Mouse (Mus musculus) bone marrow, adult 2 months (tissue): ENCODE results near the gene Pgf. TPM values are rescaled to one million over a fixed set of nuclear protein-coding genes. Genes with fewer than 3 reads are reported as not detected.

Experiments
- H3K27ac ChIP-seq: fragments of 200-500 bp; 2 replicates; pipeline ENCODE4 v1.5.1; 2012; ENCODE audit warnings: low read depth, mild to moderate bottlenecking, control low read depth, inconsistent platforms, low read length; ENCODE audit not compliant: control insufficient read depth, poor library complexity, insufficient read depth
- H3K4me1 ChIP-seq: fragments of 200-500 bp; 2 replicates; pipeline ENCODE4 v1.6.1; 2011; ENCODE audit warnings: low read length; ENCODE audit not compliant: control insufficient read depth, insufficient read depth
- H3K4me3 ChIP-seq: fragments of 200-500 bp; replicated peaks from 2 replicates; pipeline ENCODE3; 2011; ENCODE audit warnings: mild to moderate bottlenecking, low read depth, low read length, control low read depth; ENCODE audit not compliant: control insufficient read depth
- CTCF ChIP-seq: fragments of 200-500 bp; IDR thresholded peaks from 2 replicates; pipeline ENCODE4 v1.5.1; 2011; ENCODE audit warnings: low read length, control low read depth; ENCODE audit not compliant: control insufficient read depth, insufficient read depth
- POLR2A ChIP-seq: fragments of 200-500 bp; IDR thresholded peaks from 2 replicates; pipeline ENCODE4 v1.6.1; 2011; ENCODE audit warnings: low read depth, mild to moderate bottlenecking, control low read depth, low read length, borderline replicate concordance; ENCODE audit not compliant: control insufficient read depth
- WGBS: fragments of 180-500 bp; shearing (Covaris S2); methylation state at CpG from one replicate; pipeline ENCODE4 v1.1.7; 2018; 5-methylcytosine and 5-hydroxymethylcytosine counted together
- polyA plus RNA-seq: library from polyadenylated mRNA; stranded (reverse); fragments of >200 nt; gene quantifications from 2 replicates; pipeline ENCODE4 v1.2.4, GENCODE M21; 2011; ENCODE audit warnings: low replicate concordance; ENCODE audit not compliant: missing spikeins, insufficient read depth, insufficient read length

Pgf gene
- polyA plus RNA-seq, 1 experiment = not detected

- H3K27ac ChIP-seq = no peak overlapping the region
- no peak for TF ChIP-seq CTCF
- 57% methylated on average over 8 of the region's 8 CpGs for WGBS
- H3K4me3 ChIP-seq = no peak overlapping the region
- no peaks in the 10 kb centered on the region for H3K4me1 ChIP-seq
These were observed 26.5 kb upstream of the Pgf start for GRCm38 (mm10) chr12:85204105-85204504.

DNA sequence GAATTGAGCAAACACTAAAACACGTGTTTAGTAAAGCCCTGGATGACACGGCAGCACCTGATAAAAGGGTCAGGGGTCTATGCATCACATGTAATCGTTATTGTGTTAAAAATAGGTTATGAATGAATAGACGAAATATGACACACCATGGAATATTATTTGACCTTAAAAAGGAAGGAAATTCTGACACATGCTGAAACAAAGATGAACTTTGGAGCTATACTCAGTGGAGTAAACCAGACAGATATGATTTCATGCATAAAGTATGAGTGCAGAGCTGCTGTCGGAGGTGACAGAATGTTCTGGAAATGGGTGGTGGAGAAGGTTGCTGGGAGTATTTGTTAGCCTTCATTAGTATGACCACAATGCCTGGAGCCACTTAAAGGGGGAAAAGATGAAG lies 26.1 kb upstream of the Pgf start:
- no peak overlapping the region for H3K4me3 ChIP-seq
- WGBS = 66% methylated on average over 5 of the region's 5 CpGs
- TF ChIP-seq CTCF (no peak), POLR2A (no peak)
- no peaks in the 10 kb centered on the region for H3K4me1 ChIP-seq
- H3K27ac ChIP-seq = no peak overlapping the region

- Histone ChIP-seq H3K4me1 (no peaks in the 10 kb centered on the region), H3K4me3 (no peak overlapping the region), H3K27ac (no peak overlapping the region)
- TF ChIP-seq CTCF (no peak), POLR2A (no peak)
- WGBS = 88% methylated on average over 7 of the region's 7 CpGs
These were observed 24.6 kb upstream of the Pgf start for GRCm38 (mm10) chr12:85202191-85202590.

GRCm38 (mm10) chr12:85201830-85202147 lies 24.2 kb upstream of the Pgf start:
- Histone ChIP-seq H3K4me1 (no peaks in the 10 kb centered on the region), H3K4me3 (no peak overlapping the region), H3K27ac (no peak overlapping the region)
- TF ChIP-seq CTCF (no peak), POLR2A (no peak)
- WGBS = 69% methylated on average over 2 of the region's 2 CpGs

GRCm38 (mm10) chr12:85200929-85201829 lies 23.6 kb upstream of the Pgf start:
- no peaks in the 10 kb centered on the region for H3K4me1 ChIP-seq
- H3K27ac ChIP-seq = no peak overlapping the region
- 50% methylated on average over 24 of the region's 24 CpGs for WGBS
- H3K4me3 ChIP-seq = no peak overlapping the region
- no peak for TF ChIP-seq CTCF
- TF ChIP-seq POLR2A = no peak

- no peak overlapping the region for H3K4me3 ChIP-seq
- TF ChIP-seq POLR2A = no peak
- TF ChIP-seq CTCF = no peak
- WGBS = 71% methylated on average over 1 of the region's 1 CpGs
- no peak overlapping the region for H3K27ac ChIP-seq
- H3K4me1 ChIP-seq = no peaks in the 10 kb centered on the region
These were observed 22.4 kb upstream of the Pgf start for GRCm38 (mm10) chr12:85199954-85200353.

DNA sequence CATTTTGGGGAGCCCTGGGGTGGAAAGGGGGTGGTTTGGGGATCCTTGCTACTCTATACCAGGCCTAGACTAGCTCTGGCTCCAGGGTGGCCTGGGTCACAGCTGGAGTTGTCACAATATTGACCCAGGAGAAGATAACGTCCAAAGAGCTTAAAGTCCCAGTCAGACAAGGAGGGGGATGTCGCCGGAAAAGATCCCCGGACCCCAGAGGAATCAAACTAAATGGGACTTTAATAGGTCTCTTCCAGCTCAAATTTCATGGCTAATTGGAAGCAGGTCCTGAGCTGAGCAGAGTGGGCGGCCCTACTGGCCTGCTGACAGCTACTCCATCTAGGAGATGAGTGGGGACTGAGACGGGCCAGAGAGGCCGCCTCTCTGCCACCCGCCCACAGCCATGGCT lies 20.3 kb upstream of the Pgf start:
- Histone ChIP-seq H3K4me1 (no peaks in the 10 kb centered on the region; the same call in 1 of the 2 replicates), H3K27ac (no peak overlapping the region), H3K4me3 (no peak overlapping the region)
- TF ChIP-seq POLR2A = no peak
- TF ChIP-seq CTCF = no peak
- WGBS = 82% methylated on average over 8 of the region's 8 CpGs

DNA sequence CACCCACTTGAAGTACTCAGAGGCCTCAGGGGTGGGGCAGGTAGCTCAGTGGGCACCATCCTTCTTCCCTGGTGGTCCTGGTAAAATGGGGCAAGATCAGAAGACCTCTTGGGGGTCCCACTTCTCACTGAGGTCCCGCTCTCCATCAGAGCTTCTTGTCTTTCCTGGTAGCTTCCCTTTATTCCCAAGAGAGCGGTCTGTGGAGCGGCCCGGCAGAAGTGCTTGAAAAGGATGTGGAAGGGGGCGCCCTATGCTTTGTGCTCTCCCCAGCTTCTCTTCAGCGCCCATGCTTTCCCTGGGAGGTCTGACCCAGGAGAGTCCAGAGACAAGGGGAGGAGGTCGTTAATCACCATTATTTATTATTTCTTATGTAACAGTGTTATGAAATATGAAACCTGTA lies 19.8 kb upstream of the Pgf start:
- 78% methylated on average over 7 of the region's 7 CpGs for WGBS
- TF ChIP-seq CTCF (no peak), POLR2A (no peak)
- no peaks in the 10 kb centered on the region; the same call in none of the 2 replicates for H3K4me1 ChIP-seq

More for the DNA sequence above, 19.8 kb upstream of the Pgf start:
- Histone ChIP-seq H3K27ac (no peak overlapping the region), H3K4me3 (no peak overlapping the region)
